Mouse (Mus musculus): ENCODE data around the gene Sept11. TPM values are rescaled to one million over a fixed set of nuclear protein-coding genes. Genes with fewer than 3 reads are reported as not detected.
A peak's percentile ranks its signal among the peaks of the same experiment; 100 is the strongest.

Sept11 gene
- total and polyA plus RNA-seq, 2 experiments from 2014 or later: 38.2 to 49.5 TPM

GRCm38 (mm10) chr5:93174675-93175074 lies 81.4 kb downstream of the Sept11 start:
- no peaks in the 10 kb centered on the region for H3K27me3 ChIP-seq (ENCODE audit: control insufficient read depth, insufficient read depth, low read length)
- no peaks in the 10 kb centered on the region for H3K4me1 ChIP-seq (ENCODE audit: control insufficient read depth, insufficient read depth)
- no peak overlapping the region for H3K27ac ChIP-seq (ENCODE audit: low read depth)
- no peaks in the 10 kb centered on the region for H3K9me3 ChIP-seq (replicated peaks; ENCODE audit: control insufficient read depth, low read length)
- H3K9ac ChIP-seq (replicated peaks; ENCODE audit: low read depth, low read length): no peak overlapping the region
- TF ChIP-seq CTCF (IDR thresholded peaks at IDR 0.05; ENCODE audit: low read depth): no peak
- no peak for TF ChIP-seq EP300 (IDR thresholded peaks at IDR 0.05; ENCODE audit: low read depth)
- no peak for ATAC-seq (ENCODE audit: insufficient read depth, low read depth)
- no peak overlapping the region for H3K4me2 ChIP-seq (ENCODE audit: low read depth, low read length)
- H3K4me3 ChIP-seq (ENCODE audit: low read depth, low read length): no peak overlapping the region
- H3K36me3 ChIP-seq (replicated peaks; ENCODE audit: control insufficient read depth, insufficient read depth, low read length): peaks cover 48% of the 10 kb centered on the region
- DNase-seq (ENCODE audit: low spot score): no peak
- WGBS: 71% methylated on average over 6 of the region's 6 CpGs

GRCm38 (mm10) chr5:93178616-93179015 lies 85.4 kb downstream of the Sept11 start:
- Histone ChIP-seq H3K27me3 (ENCODE audit: control insufficient read depth, insufficient read depth, low read length) (no peaks in the 10 kb centered on the region), H3K4me2 (ENCODE audit: low read depth, low read length) (no peak overlapping the region), H3K9me3 (replicated peaks; ENCODE audit: control insufficient read depth, low read length) (no peaks in the 10 kb centered on the region), H3K9ac (replicated peaks; ENCODE audit: low read depth, low read length) (no peak overlapping the region), H3K4me3 (ENCODE audit: low read depth, low read length) (no peak overlapping the region), H3K36me3 (replicated peaks; ENCODE audit: control insufficient read depth, insufficient read depth, low read length) (peaks cover 36% of the 10 kb centered on the region), H3K27ac (ENCODE audit: low read depth) (no peak overlapping the region), H3K4me1 (ENCODE audit: control insufficient read depth, insufficient read depth) (no peaks in the 10 kb centered on the region)
- WGBS: 73% methylated on average over 6 of the region's 6 CpGs
- ATAC-seq (ENCODE audit: insufficient read depth, low read depth): no peak
- DNase-seq (ENCODE audit: low spot score): no peak
- TF ChIP-seq EP300 (IDR thresholded peaks at IDR 0.05; ENCODE audit: low read depth) (no peak), CTCF (IDR thresholded peaks at IDR 0.05; ENCODE audit: low read depth) (no peak)

- H3K27ac ChIP-seq (ENCODE audit: low read depth): no peak overlapping the region
- no peak overlapping the region for H3K4me3 ChIP-seq (ENCODE audit: low read depth, low read length)
- ATAC-seq (ENCODE audit: insufficient read depth, low read depth) (peak; percentile 33; the same call in 1 of the 2 replicates), DNase-seq (ENCODE audit: low spot score) (peak; percentile 21)
- H3K9me3 ChIP-seq (replicated peaks; ENCODE audit: control insufficient read depth, low read length): no peaks in the 10 kb centered on the region
- TF ChIP-seq CTCF (IDR thresholded peaks at IDR 0.05; ENCODE audit: low read depth): peak; percentile 59
- no peak for TF ChIP-seq EP300 (IDR thresholded peaks at IDR 0.05; ENCODE audit: low read depth)
- WGBS: 41% methylated on average over 2 of the region's 2 CpGs
- peaks cover 34% of the 10 kb centered on the region for H3K36me3 ChIP-seq (replicated peaks; ENCODE audit: control insufficient read depth, insufficient read depth, low read length)
- H3K9ac ChIP-seq (replicated peaks; ENCODE audit: low read depth, low read length): no peak overlapping the region
- H3K4me2 ChIP-seq (ENCODE audit: low read depth, low read length): no peak overlapping the region
- no peaks in the 10 kb centered on the region for H3K27me3 ChIP-seq (ENCODE audit: control insufficient read depth, insufficient read depth, low read length)
- no peaks in the 10 kb centered on the region for H3K4me1 ChIP-seq (ENCODE audit: control insufficient read depth, insufficient read depth)
Observed at GRCm38 (mm10) chr5:93180252-93180651, 87.0 kb downstream of the Sept11 start.

- H3K27me3 ChIP-seq (ENCODE audit: control insufficient read depth, insufficient read depth, low read length): no peaks in the 10 kb centered on the region
- DNase-seq (ENCODE audit: low spot score) (no peak), ATAC-seq (ENCODE audit: insufficient read depth, low read depth) (no peak)
- 75% methylated on average over 6 of the region's 6 CpGs for WGBS
- H3K9ac ChIP-seq (replicated peaks; ENCODE audit: low read depth, low read length): no peak overlapping the region
- H3K27ac ChIP-seq (ENCODE audit: low read depth): no peak overlapping the region
- no peak overlapping the region for H3K4me2 ChIP-seq (ENCODE audit: low read depth, low read length)
- H3K4me3 ChIP-seq (ENCODE audit: low read depth, low read length): no peak overlapping the region
- H3K4me1 ChIP-seq (ENCODE audit: control insufficient read depth, insufficient read depth): no peaks in the 10 kb centered on the region
- H3K9me3 ChIP-seq (replicated peaks; ENCODE audit: control insufficient read depth, low read length): no peaks in the 10 kb centered on the region
- peaks cover 55% of the 10 kb centered on the region for H3K36me3 ChIP-seq (replicated peaks; ENCODE audit: control insufficient read depth, insufficient read depth, low read length)
- no peak for TF ChIP-seq EP300 (IDR thresholded peaks at IDR 0.05; ENCODE audit: low read depth)
- no peak for TF ChIP-seq CTCF (IDR thresholded peaks at IDR 0.05; ENCODE audit: low read depth)
Observed at GRCm38 (mm10) chr5:93183311-93183710, 90.1 kb downstream of the Sept11 start.

GRCm38 (mm10) chr5:93184548-93184947 lies 91.3 kb downstream of the Sept11 start:
- H3K4me1 ChIP-seq (ENCODE audit: control insufficient read depth, insufficient read depth): no peaks in the 10 kb centered on the region
- no peak overlapping the region for H3K4me3 ChIP-seq (ENCODE audit: low read depth, low read length)
- peaks cover 60% of the 10 kb centered on the region for H3K36me3 ChIP-seq (replicated peaks; ENCODE audit: control insufficient read depth, insufficient read depth, low read length)
- no peaks in the 10 kb centered on the region for H3K27me3 ChIP-seq (ENCODE audit: control insufficient read depth, insufficient read depth, low read length)
- H3K27ac ChIP-seq (ENCODE audit: low read depth): no peak overlapping the region
- ATAC-seq (ENCODE audit: insufficient read depth, low read depth) (no peak), DNase-seq (ENCODE audit: low spot score) (no peak)
- no peak for TF ChIP-seq EP300 (IDR thresholded peaks at IDR 0.05; ENCODE audit: low read depth)
- no peak for TF ChIP-seq CTCF (IDR thresholded peaks at IDR 0.05; ENCODE audit: low read depth)
- H3K4me2 ChIP-seq (ENCODE audit: low read depth, low read length): no peak overlapping the region
- H3K9ac ChIP-seq (replicated peaks; ENCODE audit: low read depth, low read length): no peak overlapping the region
- H3K9me3 ChIP-seq (replicated peaks; ENCODE audit: control insufficient read depth, low read length): no peaks in the 10 kb centered on the region
- WGBS: 87% methylated on average over 6 of the region's 6 CpGs

- ATAC-seq (ENCODE audit: insufficient read depth, low read depth) (no peak), DNase-seq (ENCODE audit: low spot score) (no peak)
- no peaks in the 10 kb centered on the region for H3K9me3 ChIP-seq (replicated peaks; ENCODE audit: control insufficient read depth, low read length)
- no peak overlapping the region for H3K27ac ChIP-seq (ENCODE audit: low read depth)
- no peak overlapping the region for H3K9ac ChIP-seq (replicated peaks; ENCODE audit: low read depth, low read length)
- no peak overlapping the region for H3K4me3 ChIP-seq (ENCODE audit: low read depth, low read length)
- TF ChIP-seq EP300 (IDR thresholded peaks at IDR 0.05; ENCODE audit: low read depth): no peak
- no peak for TF ChIP-seq CTCF (IDR thresholded peaks at IDR 0.05; ENCODE audit: low read depth)
- no peak overlapping the region for H3K4me2 ChIP-seq (ENCODE audit: low read depth, low read length)
- no peaks in the 10 kb centered on the region for H3K4me1 ChIP-seq (ENCODE audit: control insufficient read depth, insufficient read depth)
- H3K36me3 ChIP-seq (replicated peaks; ENCODE audit: control insufficient read depth, insufficient read depth, low read length): peaks cover 54% of the 10 kb centered on the region
- H3K27me3 ChIP-seq (ENCODE audit: control insufficient read depth, insufficient read depth, low read length): no peaks in the 10 kb centered on the region
- 65% methylated on average over 3 of the region's 3 CpGs for WGBS
Observed at GRCm38 (mm10) chr5:93189607-93190006, 96.4 kb downstream of the Sept11 start.
